Mouse (Mus musculus): ENCODE measurements at regions not wholly inside any gene's neighbourhood (a gene's known extent, or its start where the extent isn't known, plus 50 kb on each side); places are given as distances from the start of the nearest gene placed in this dataset.

- TF ChIP-seq CTCF (conservative IDR thresholded peaks at IDR 0.05 in 1 of 2, IDR thresholded peaks at IDR 0.05 in 1 of 2; ENCODE audit: low read depth in 2 of 2, low read length in 2 of 2) = no peak
- no peak for TF ChIP-seq ZC3H11A (IDR thresholded peaks at IDR 0.05; ENCODE audit: low read depth, low read length)
- TF ChIP-seq POLR2A (IDR thresholded peaks at IDR 0.05; ENCODE audit: low read depth, low read length) = no peak
- TF ChIP-seq EP300 (IDR thresholded peaks at IDR 0.05; ENCODE audit: low read length) = no peak
- TF ChIP-seq ZMIZ1 (IDR thresholded peaks at IDR 0.05; ENCODE audit: low read depth, low read length) = no peak
- 0 out of 2 replicates have a peak, but pooled peaks have one; percentile 5 for TF ChIP-seq ELF1 (IDR thresholded peaks at IDR 0.05; ENCODE audit: low read depth, low read length)
- no peak for TF ChIP-seq CHD2 (IDR thresholded peaks at IDR 0.05; ENCODE audit: low read length)
- no peak for TF ChIP-seq GABPA (IDR thresholded peaks at IDR 0.05; ENCODE audit: insufficient replicate concordance, low read depth, low read length)
- no peak for TF ChIP-seq KAT2A (IDR thresholded peaks at IDR 0.05; ENCODE audit: insufficient replicate concordance, low read length)
- TF ChIP-seq ZNF384 (IDR thresholded peaks at IDR 0.05; ENCODE audit: low read depth, low read length) = no peak
- no peak for TF ChIP-seq IRF4 (IDR thresholded peaks at IDR 0.05; ENCODE audit: low read depth, low read length)
Measured at GRCm38 (mm10) chr8:26706768-26707156, 270.4 kb upstream of the Zfp703 start.
